Mouse (Mus musculus) kidney, embryonic 16.5 days (tissue): Measurements from ENCODE around the gene Ric8a. TPM values are rescaled to one million over a fixed set of nuclear protein-coding genes. Genes with fewer than 3 reads are reported as not detected.

Source experiments
- ATAC-seq: fragments of 200-750 bp; cut with Nextera tagmentation; 2 replicates; pipeline ENCODE4 v1.8.0; 2017; ENCODE audit warnings: moderate TSS enrichment; ENCODE audit not compliant: low FRiP score, low TSS enrichment
- H3K27ac ChIP-seq: fragments of 300-500 bp; sonication (generic); 2 replicates; pipeline ENCODE4 v1.5.1; 2014; ENCODE audit warnings: low read length
- H3K27me3 ChIP-seq: fragments of 300-500 bp; sonication (generic); 2 replicates; pipeline ENCODE4 v1.6.1; 2014; ENCODE audit warnings: low read length, control low read depth, mixed read lengths; ENCODE audit not compliant: insufficient read depth
- H3K36me3 ChIP-seq: fragments of 300-500 bp; sonication (generic); 2 replicates; pipeline ENCODE4 v1.6.1; 2014; ENCODE audit warnings: low read length, control low read depth, mixed read lengths; ENCODE audit not compliant: insufficient read depth
- H3K4me1 ChIP-seq: fragments of 300-500 bp; sonication (generic); 2 replicates; pipeline ENCODE4 v1.6.1; 2014; ENCODE audit warnings: low read length, control low read depth, mixed read lengths; ENCODE audit not compliant: insufficient read depth
- H3K4me2 ChIP-seq: fragments of 300-500 bp; sonication (generic); replicated peaks from 2 replicates; pipeline ENCODE4 v1.6.1; 2014; ENCODE audit warnings: low read depth, low read length
- H3K4me3 ChIP-seq: fragments of 300-500 bp; sonication (generic); 2 replicates; pipeline ENCODE4 v1.5.1; 2014; ENCODE audit warnings: mild to moderate bottlenecking, low read length
- H3K9ac ChIP-seq: fragments of 300-500 bp; sonication (generic); replicated peaks from 2 replicates; pipeline ENCODE4 v1.6.1; 2014; ENCODE audit warnings: low read length
- H3K9me3 ChIP-seq: fragments of 300-500 bp; sonication (generic); 2 replicates; pipeline ENCODE4 v1.6.1; 2016; ENCODE audit warnings: low read length, control low read depth
- WGBS: fragments of 180-500 bp; shearing (Covaris S2); extraction: QIAGEN DNeasy Blood & Tissue Kit; methylation state at CpG from one replicate; pipeline ENCODE4 v1.1.7; 2014; 5-methylcytosine and 5-hydroxymethylcytosine counted together
- polyA plus RNA-seq: library from polyadenylated mRNA; unstranded; fragments of >200 nt; fragmentation: Nextera tagmentation; extraction: Ambion mirVana; gene quantifications from 2 replicates; pipeline ENCODE4 v1.2.1, GENCODE M21; 2015

Gene Ric8a
- 69.7 and 73.6 TPM in 2 replicates for polyA plus RNA-seq

DNA sequence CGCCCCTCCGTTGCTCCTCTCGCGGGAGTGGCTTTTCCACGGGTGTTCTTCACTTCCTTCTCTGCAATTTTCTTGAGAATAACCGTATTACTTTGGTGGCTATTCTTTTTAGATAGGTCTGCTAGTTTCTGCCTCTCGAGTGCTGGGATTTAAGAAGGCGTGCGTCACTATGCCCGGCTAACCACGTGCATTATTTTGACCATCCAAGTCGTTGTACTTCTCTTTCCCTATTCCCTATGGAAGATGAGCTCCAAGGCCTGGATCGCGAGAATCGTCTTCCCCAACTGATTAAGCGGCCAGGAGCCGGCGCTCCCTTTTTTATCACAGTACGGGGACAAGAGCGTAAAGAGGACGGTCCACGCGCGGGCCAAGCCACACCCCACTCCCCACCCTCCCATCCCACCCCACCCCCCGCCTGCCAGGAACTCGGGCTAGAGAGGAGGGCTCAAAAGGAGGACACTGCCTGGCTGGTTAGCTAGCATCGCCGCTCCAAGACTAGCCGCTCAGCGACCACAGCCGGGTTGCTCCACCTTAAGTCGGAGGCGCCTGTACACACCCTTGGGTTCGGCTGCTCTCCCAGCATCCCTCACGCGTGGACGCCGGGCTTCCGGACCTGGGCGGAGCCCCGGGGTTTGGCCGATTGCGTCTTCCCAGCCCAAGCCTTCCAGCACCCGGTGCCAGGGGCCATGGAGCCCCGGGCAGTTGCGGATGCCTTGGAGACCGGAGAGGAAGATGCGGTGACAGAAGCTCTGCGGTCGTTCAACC, at the start of gene Ric8a:
TSS of gene Ric8a (plus strand) at position 173 of the 765 bp plus-strand sequence.
- Histone ChIP-seq H3K4me2 (peak within 1 kb of the TSS; percentile 99), H3K36me3 (peaks cover 57% of the 10 kb centered on the region), H3K4me1 (peaks cover 20% of the 10 kb centered on the region), H3K27me3 (no peaks in the 10 kb centered on the region), H3K27ac (peak within 1 kb of the TSS; percentile 91), H3K4me3 (peak within 1 kb of the TSS; percentile 92), H3K9me3 (no peaks in the 10 kb centered on the region), H3K9ac (peak within 1 kb of the TSS; percentile 93)
- ATAC-seq: peak; percentile 86
- WGBS: under 1% methylated on average over 50 of the region's 50 CpGs

DNA sequence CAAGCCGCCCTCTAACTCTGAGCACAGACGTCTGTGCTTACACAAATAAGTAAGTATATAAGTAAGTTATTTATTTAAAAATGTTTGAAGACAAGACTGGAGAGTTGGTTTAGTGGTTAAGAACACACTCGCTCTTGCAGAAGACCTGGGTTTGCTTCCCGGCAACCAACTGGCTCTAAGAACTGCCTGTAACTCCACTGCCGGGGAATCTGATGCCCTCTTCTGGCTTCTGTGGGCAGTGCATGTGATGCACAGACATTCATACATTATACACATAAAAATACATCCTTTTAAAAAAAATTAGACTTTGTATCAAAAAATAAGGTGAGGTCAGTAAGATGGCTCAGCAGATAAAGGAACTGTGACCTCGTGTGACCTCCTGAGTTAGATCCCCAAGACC, 46.3 kb upstream of the Ric8a start:
- Histone ChIP-seq H3K4me3 (no peak overlapping the region), H3K9me3 (no peaks in the 10 kb centered on the region), H3K4me1 (no peaks in the 10 kb centered on the region), H3K9ac (no peak overlapping the region), H3K27me3 (no peaks in the 10 kb centered on the region), H3K36me3 (no peaks in the 10 kb centered on the region), H3K4me2 (no peak overlapping the region), H3K27ac (no peak overlapping the region)
- WGBS: 93% methylated on average over 6 of the region's 6 CpGs
- ATAC-seq: no peak

DNA sequence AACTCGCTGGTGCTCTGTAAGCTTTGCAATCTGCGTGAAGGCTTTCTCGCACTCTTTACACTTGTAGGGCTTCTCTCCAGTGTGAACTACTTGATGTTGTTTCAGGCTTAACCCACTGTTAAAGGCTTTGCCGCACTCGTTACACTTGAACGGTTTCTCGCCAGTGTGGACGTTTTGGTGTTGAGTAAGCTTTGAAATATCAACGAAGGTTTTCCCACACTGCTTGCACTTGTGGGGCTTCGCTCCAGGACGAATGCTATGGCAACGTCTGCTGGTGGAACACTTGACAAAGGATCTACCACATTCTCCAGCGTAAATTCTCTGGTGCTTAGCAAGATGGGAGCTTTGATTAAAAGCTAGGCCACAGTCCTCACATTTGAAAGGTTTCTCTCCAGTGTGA, 45.0 kb upstream of the Ric8a start:
- Histone ChIP-seq H3K27ac (no peak overlapping the region), H3K4me2 (no peak overlapping the region), H3K4me1 (no peaks in the 10 kb centered on the region), H3K4me3 (no peak overlapping the region), H3K27me3 (no peaks in the 10 kb centered on the region), H3K9ac (no peak overlapping the region), H3K9me3 (no peaks in the 10 kb centered on the region), H3K36me3 (no peaks in the 10 kb centered on the region)
- WGBS: 81% methylated on average over 13 of the region's 13 CpGs
- no peak for ATAC-seq

DNA sequence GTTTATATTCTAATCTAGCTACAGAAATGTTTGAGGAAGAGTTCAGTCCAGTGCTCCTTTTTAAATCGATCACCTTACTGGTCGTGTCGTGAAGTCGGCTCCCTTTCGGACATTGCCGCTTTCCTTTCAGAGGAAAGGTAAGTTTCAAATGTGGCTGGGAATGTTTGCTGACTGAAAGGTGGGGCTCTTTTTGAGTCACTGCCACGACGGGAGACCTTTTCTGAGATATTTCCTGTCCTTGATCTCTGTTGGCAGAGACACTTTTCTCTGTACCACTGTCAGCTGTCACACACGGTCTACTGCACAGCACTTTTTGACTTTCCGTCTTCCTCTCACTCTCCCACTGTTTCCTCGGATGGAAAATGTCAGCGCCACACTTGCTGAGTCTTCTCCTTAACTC, 43.9 kb upstream of the Ric8a start:
- Histone ChIP-seq H3K9me3 (no peaks in the 10 kb centered on the region), H3K27me3 (no peaks in the 10 kb centered on the region), H3K4me1 (no peaks in the 10 kb centered on the region), H3K4me3 (no peak overlapping the region), H3K4me2 (no peak overlapping the region), H3K27ac (no peak overlapping the region), H3K9ac (no peak overlapping the region), H3K36me3 (no peaks in the 10 kb centered on the region)
- 89% methylated on average over 12 of the region's 12 CpGs for WGBS
- no peak for ATAC-seq

DNA sequence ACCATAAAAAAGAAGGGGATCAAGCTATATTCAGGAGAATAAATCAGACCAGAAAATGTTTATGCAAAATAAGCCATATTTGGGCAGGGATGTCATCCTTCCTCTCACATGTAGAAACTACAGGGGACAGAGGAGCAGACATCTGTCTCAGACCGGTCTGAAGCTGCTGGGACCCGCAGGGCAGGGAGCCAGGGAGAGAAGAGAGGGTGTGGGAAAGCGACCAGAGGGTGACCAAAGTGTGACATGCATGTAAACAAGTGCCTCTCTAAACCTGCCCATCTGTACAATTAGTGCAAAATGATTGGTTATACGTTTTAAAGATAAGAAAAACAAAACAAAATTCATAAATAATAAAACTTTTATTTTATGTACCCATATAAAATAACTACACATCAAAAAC, 36.6 kb upstream of the Ric8a start:
- no peaks in the 10 kb centered on the region for H3K9me3 ChIP-seq
- H3K4me2 ChIP-seq: no peak overlapping the region
- H3K27ac ChIP-seq: no peak overlapping the region
- no peak overlapping the region for H3K9ac ChIP-seq
- no peaks in the 10 kb centered on the region for H3K4me1 ChIP-seq
- no peak overlapping the region for H3K4me3 ChIP-seq
- H3K36me3 ChIP-seq: no peaks in the 10 kb centered on the region
- WGBS: 72% methylated on average over 4 of the region's 4 CpGs
- H3K27me3 ChIP-seq: no peaks in the 10 kb centered on the region
- ATAC-seq: no peak

DNA sequence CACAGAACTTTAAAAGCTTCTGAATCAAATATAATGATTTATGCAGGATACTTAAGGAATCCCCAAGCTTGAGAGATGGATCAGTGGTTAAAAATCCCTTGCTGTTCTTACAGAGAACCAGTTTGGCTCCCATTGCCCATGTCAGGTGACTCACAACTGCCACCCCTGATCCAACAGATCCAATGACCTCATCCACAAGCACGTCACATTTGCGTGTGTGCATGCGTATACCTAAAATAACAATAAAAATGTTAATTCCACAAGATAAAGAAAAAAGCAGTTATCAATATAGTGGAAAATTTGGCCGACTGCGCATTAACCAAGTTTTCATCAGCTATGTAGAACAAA, 35.5 kb upstream of the Ric8a start:
- Histone ChIP-seq H3K4me1 (no peaks in the 10 kb centered on the region), H3K4me2 (peak overlapping the region; percentile 57), H3K4me3 (peak overlapping the region; percentile 45), H3K36me3 (no peaks in the 10 kb centered on the region), H3K9me3 (no peaks in the 10 kb centered on the region), H3K9ac (peak overlapping the region; percentile 53; the same call in 1 of the 2 replicates), H3K27ac (no peak overlapping the region), H3K27me3 (no peaks in the 10 kb centered on the region)
- ATAC-seq: no peak
- 46% methylated on average over 5 of the region's 5 CpGs for WGBS

DNA sequence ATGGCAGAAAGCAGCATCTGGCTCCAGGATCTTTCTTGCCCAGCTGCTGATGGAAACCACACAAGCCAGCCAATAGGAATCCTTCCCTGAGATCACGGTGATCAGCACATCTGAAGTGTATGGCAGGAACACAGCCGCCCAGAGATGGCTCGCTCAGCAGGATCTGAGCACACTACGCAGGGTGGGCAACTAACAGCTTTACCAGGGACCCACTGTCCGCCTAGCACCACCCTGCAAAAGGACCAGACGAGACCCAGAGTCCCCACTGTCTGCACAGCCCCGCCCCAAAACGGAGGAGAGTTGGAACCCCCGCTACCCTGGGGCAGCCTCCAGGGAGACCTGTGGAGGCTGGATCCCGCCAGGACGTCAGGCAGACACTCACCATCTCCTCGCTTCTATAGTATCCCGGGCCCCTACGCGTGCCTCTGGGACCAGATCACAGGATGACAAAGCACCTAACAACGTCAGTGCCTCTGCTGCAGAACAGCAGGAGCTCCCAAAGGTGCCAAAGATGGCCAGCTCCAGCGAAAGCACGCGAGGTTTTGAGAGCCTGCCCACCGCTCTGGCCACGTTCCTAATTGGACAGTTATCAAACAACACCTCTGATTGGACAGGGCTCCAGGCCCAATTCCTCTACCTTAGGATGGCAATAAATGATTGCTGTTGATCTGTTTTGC, 35.0 kb upstream of the Ric8a start, which contains the start of gene Zfp941:
TSS of gene Zfp941 (minus strand) at position 526 of the 677 bp plus-strand sequence.
- Histone ChIP-seq H3K4me3 (peak within 1 kb of the TSS; percentile 45), H3K9ac (peak within 1 kb of the TSS; percentile 53), H3K27me3 (no peaks in the 10 kb centered on the region), H3K4me2 (peak within 1 kb of the TSS; percentile 57), H3K4me1 (no peaks in the 10 kb centered on the region), H3K36me3 (no peaks in the 10 kb centered on the region), H3K9me3 (no peaks in the 10 kb centered on the region), H3K27ac (no peak within 1 kb of the TSS)
- ATAC-seq: peak; percentile 77
- WGBS: 2% methylated on average over 21 of the region's 21 CpGs

DNA sequence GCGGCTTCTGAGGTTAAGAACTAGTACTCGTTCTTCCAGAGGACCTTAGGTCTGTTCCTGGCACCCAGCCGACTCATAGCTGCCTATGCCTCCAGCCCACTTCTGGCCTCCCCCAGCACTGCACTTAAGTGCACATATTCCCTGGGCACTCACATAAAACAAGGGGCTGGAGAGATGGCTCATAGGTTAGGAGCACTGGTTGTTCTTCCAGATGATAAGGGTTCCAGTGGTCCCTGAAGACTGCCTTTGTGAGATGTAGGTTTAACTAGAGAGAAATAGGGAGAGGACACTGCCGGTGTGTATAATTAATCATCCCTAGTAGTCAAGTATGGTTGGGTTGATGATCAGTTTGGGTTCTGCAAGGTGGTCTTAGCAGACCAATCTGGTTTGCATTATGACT, 34.0 kb upstream of the Ric8a start:
- Histone ChIP-seq H3K9ac (no peak overlapping the region), H3K4me3 (no peak overlapping the region), H3K4me2 (no peak overlapping the region), H3K36me3 (no peaks in the 10 kb centered on the region), H3K4me1 (no peaks in the 10 kb centered on the region), H3K27me3 (no peaks in the 10 kb centered on the region), H3K9me3 (no peaks in the 10 kb centered on the region), H3K27ac (no peak overlapping the region)
- WGBS: 87% methylated on average over 4 of the region's 4 CpGs
- ATAC-seq: no peak

DNA sequence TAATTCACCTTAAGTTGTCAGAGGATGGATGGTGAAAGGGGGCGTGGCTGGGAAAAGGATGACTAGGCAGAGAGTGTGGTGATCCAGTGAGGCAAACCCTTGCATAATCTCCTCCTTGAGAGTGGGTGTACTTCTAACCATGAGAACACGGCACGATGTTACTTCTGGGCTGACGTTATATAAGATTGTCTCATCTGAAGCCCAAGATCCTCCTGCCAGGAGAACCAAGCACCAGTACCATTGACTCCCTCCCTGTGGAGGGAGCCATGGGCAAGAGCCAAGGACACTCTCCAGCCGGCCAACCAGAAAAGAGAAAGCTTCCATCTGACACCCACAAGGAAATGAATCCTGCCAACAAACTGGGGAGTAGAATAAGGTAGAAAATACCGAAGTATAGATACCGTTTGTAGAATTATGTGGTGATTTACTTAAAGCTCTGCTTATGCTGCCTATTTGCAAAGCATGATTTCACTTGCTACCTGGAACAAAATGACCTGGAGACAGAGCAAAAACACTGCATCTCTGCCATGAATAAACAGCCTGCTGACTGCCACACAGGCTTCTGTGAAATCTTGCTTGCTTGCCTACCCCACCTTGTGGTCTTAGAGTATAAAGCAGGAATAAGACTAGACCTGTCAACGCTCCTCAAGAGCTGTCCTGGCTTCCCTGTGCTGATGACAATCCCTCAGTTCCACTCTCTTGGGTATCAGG, 28.4 kb upstream of the Ric8a start:
- H3K4me2 ChIP-seq: no peak overlapping the region
- no peaks in the 10 kb centered on the region for H3K4me1 ChIP-seq
- H3K36me3 ChIP-seq: no peaks in the 10 kb centered on the region
- H3K27ac ChIP-seq: no peak overlapping the region
- no peak overlapping the region for H3K4me3 ChIP-seq
- H3K27me3 ChIP-seq: no peaks in the 10 kb centered on the region
- ATAC-seq: peak; percentile 49
- H3K9ac ChIP-seq: no peak overlapping the region
- no peaks in the 10 kb centered on the region for H3K9me3 ChIP-seq
- WGBS: 36% methylated on average over 8 of the region's 8 CpGs
